Mouse (Mus musculus) C2C12 (cell line): ENCODE measurements around the gene Nit2. TPM values are rescaled to one million over a fixed set of nuclear protein-coding genes. Genes with fewer than 3 reads are reported as not detected.

ENCODE experiments used
- H3K27me3 ChIP-seq: one replicate; pipeline ENCODE4 v1.6.1; 2011; ENCODE audit not compliant: control insufficient read depth, insufficient read depth, insufficient read length
- H3K36me3 ChIP-seq: one replicate; pipeline ENCODE4 v1.6.1; 2011; ENCODE audit not compliant: control insufficient read depth, insufficient read depth
- H3K4me3 ChIP-seq: one replicate; pipeline ENCODE4 v1.5.1; 2011; ENCODE audit warnings: mild to moderate bottlenecking, control low read depth; ENCODE audit not compliant: poor library complexity, insufficient read depth, severe bottlenecking
- H3K79me2 ChIP-seq: one replicate; pipeline ENCODE4 v1.6.1; 2011; ENCODE audit not compliant: control insufficient read depth, insufficient read depth
- H3K79me3 ChIP-seq: one replicate; pipeline ENCODE4 v1.6.1; 2011; ENCODE audit warnings: low read depth, control low read depth
- H3ac ChIP-seq: one replicate; pipeline ENCODE3; 2011; ENCODE audit warnings: low read depth; ENCODE audit not compliant: control insufficient read depth, insufficient read length
- CEBPB ChIP-seq: IDR thresholded peaks from one replicate; pipeline ENCODE4 v1.6.1; 2011; ENCODE audit warnings: low read depth, mild to moderate bottlenecking, control low read depth, moderate library complexity
- CTCF ChIP-seq: IDR thresholded peaks from one replicate; pipeline ENCODE4 v1.5.1; 2011; ENCODE audit not compliant: control insufficient read depth, insufficient read depth, insufficient read length
- FOSL1 ChIP-seq: IDR thresholded peaks from one replicate; pipeline ENCODE4 v1.8.0; 2011; ENCODE audit warnings: mild to moderate bottlenecking, low read length; ENCODE audit not compliant: poor library complexity, insufficient read depth, severe bottlenecking
- MAX ChIP-seq: IDR thresholded peaks from one replicate; pipeline ENCODE4 v1.6.1; 2011; ENCODE audit warnings: mild to moderate bottlenecking, control low read depth
- MYOD1 ChIP-seq: IDR thresholded peaks from one replicate; pipeline ENCODE4 v1.6.1; 2011; ENCODE audit warnings: low read depth; ENCODE audit not compliant: control insufficient read depth, insufficient read length
- MYOG ChIP-seq: IDR thresholded peaks from one replicate; pipeline ENCODE4 v1.6.1; 2011; ENCODE audit not compliant: control insufficient read depth, insufficient read length; ENCODE audit errors: extremely low read depth
- USF1 ChIP-seq: IDR thresholded peaks from one replicate; pipeline ENCODE4 v1.6.1; 2011; ENCODE audit warnings: low read depth, mild to moderate bottlenecking, control low read depth, moderate library complexity
- polyA plus RNA-seq: library from polyadenylated mRNA; unstranded; fragments of >200 nt; fragmentation: generic; extraction: Trizol; gene quantifications from one replicate; pipeline ENCODE4 v1.2.1, GENCODE M21; 2012; ENCODE audit warnings: missing spikeins

The Nit2 gene
- polyA plus RNA-seq, 1 experiment: 24.1 TPM

DNA sequence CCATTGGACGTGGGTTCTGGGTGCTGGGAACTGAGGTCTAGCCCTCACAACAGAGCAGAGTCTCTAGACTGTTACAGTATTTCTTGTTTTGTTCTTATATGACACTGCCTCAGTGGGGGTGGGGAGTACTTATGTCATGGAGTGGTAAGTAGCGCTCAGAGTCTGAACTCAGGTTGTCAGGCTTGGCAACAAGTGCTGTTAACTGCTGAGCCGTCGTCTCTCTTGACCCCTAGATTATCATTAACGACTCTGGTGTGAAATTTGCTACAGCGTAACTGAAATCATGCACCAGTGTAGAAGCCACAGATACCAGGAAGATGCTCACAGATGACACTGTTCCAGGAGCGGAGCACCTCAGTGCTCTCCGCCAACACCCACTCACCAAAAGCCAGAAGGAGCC is 4.0 kb upstream of the Nit2 start:
- no peak overlapping the region for H3ac ChIP-seq
- TF ChIP-seq MYOG (no peak), FOSL1 (no peak), MAX (no peak), USF1 (no peak), MYOD1 (no peak), CTCF (no peak), CEBPB (no peak)
- H3K4me3 ChIP-seq: no peak overlapping the region
- H3K79me2 ChIP-seq: peaks cover 1% of the 10 kb centered on the region
- no peaks in the 10 kb centered on the region for H3K27me3 ChIP-seq
- H3K79me3 ChIP-seq: peaks cover 2% of the 10 kb centered on the region
- peaks cover 6% of the 10 kb centered on the region for H3K36me3 ChIP-seq

DNA sequence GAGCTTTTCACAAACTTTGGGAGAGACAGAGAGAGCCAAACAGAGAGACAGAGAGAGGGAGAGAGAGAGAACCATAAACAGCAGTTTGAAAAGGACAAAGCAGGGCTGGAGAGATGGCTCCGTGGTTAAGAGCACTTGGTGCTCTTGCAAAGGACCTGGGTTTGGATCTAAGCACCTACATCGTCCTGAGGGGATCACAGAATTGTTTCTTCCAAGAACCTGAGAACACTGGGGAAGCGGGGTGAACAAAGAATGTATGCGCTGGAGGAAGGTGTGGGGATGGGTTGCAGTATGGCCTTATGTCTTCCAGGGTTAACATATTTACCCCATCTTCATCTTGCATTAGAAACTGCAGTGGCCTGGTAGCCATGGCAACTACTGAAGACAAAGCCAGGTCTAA is 1.1 kb upstream of the Nit2 start:
- Histone ChIP-seq H3K4me3 (no peak overlapping the region), H3K79me3 (peaks cover 2% of the 10 kb centered on the region), H3ac (no peak overlapping the region), H3K36me3 (peaks cover 17% of the 10 kb centered on the region), H3K79me2 (peaks cover 8% of the 10 kb centered on the region), H3K27me3 (no peaks in the 10 kb centered on the region)
- no peak for TF ChIP-seq MAX
- TF ChIP-seq MYOD1: no peak
- TF ChIP-seq CEBPB: no peak
- no peak for TF ChIP-seq MYOG
- no peak for TF ChIP-seq USF1
- no peak for TF ChIP-seq FOSL1
- TF ChIP-seq CTCF: no peak

DNA sequence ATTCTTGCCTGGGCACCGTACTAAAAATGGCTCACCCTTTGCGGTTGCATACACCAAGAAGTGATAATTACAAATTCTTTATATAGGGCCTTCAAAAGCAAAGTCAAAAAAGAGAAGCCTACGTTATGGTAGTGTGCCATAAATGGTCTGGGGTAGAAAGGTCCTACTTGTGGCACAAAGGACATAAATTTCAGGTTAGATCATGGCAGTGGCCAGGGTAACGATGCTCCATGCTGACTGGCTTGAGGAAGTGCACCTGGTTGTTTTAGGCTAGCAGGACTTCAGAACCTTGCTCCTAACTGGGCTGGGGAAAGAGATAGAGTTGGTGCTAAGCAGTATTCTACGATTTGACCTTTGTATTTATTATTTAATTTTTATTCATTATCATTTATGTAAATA is 372 bp upstream of the Nit2 start:
- Histone ChIP-seq H3K79me2 (peaks cover 8% of the 10 kb centered on the region), H3K79me3 (peaks cover 2% of the 10 kb centered on the region), H3K4me3 (peak overlapping the region; percentile 68), H3K36me3 (peaks cover 23% of the 10 kb centered on the region), H3ac (no peak overlapping the region), H3K27me3 (no peaks in the 10 kb centered on the region)
- TF ChIP-seq FOSL1: no peak
- TF ChIP-seq USF1: no peak
- TF ChIP-seq CTCF: no peak
- TF ChIP-seq MYOD1: no peak
- TF ChIP-seq CEBPB: no peak
- no peak for TF ChIP-seq MYOG
- TF ChIP-seq MAX: no peak

DNA sequence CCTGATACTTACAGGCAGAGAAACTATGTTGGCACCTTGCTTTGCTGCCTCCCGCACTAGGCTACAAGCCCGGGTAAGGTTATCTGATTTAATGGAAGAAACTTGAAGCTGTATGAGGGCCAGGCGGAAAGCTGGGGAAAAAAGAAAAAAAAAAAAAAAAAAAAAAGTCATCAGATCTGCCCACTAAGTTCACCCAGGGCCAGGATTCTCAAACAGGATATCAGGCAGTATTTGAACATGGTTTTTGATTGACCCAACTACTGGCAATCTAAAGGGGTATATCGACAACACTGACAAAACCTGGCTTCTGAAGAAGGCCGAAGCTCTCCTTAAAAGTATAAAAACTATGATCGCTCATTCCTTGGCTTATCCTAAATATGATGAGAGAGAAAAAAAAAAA is 1.1 kb downstream of the Nit2 start:
- Histone ChIP-seq H3K4me3 (peak overlapping the region; percentile 68), H3ac (no peak overlapping the region), H3K36me3 (peaks cover 30% of the 10 kb centered on the region), H3K79me3 (peaks cover 2% of the 10 kb centered on the region), H3K27me3 (no peaks in the 10 kb centered on the region), H3K79me2 (peaks cover 8% of the 10 kb centered on the region)
- TF ChIP-seq CEBPB (no peak), FOSL1 (no peak), MAX (no peak), USF1 (no peak), MYOD1 (no peak), MYOG (no peak), CTCF (no peak)

DNA sequence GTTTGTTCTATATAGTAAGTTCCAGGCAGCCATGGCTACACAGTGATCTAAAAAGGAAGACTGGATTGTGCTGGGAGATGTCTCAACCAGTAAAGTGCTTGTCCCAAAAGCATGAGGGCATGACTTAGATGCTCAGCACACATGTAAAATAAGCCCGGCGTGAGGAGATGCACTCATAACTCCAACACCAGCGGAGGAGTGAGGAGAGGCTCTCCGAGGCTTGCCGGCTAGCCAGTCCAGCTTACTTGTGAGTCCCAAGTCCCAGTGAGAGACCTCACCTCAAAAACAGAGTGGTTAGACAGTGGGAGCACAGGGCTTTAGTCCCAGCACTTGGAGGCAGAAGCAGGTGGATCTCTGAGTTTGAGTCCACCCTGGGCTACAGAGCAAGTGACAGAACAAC is 2.0 kb downstream of the Nit2 start:
- Histone ChIP-seq H3K79me3 (peaks cover 2% of the 10 kb centered on the region), H3ac (no peak overlapping the region), H3K36me3 (peaks cover 37% of the 10 kb centered on the region), H3K79me2 (peaks cover 8% of the 10 kb centered on the region), H3K4me3 (no peak overlapping the region), H3K27me3 (no peaks in the 10 kb centered on the region)
- no peak for TF ChIP-seq FOSL1
- no peak for TF ChIP-seq MAX
- no peak for TF ChIP-seq CEBPB
- TF ChIP-seq CTCF: no peak

DNA sequence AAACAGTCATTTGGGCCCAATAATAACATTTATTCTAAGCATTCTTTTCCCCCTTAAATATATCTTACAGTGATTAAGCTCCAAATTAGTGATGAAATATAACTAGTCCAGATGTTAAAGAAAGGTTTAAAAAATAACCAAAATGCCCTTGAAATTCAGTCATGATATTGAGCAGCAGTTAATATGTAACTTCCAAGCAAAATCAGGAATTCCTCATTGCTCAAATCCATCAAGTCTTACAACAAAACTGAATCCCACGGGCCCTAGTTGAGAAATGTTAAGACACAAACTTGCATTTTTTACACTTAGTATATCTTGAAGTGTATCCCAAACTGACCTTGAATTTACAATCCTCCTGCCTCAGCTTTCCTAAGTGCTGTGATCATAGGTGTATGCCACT is 3.4 kb downstream of the Nit2 start:
- no peaks in the 10 kb centered on the region for H3K27me3 ChIP-seq
- H3K79me3 ChIP-seq: peaks cover 2% of the 10 kb centered on the region
- H3ac ChIP-seq: no peak overlapping the region
- TF ChIP-seq CEBPB: no peak
- H3K79me2 ChIP-seq: peaks cover 8% of the 10 kb centered on the region
- no peak overlapping the region for H3K4me3 ChIP-seq
- H3K36me3 ChIP-seq: peaks cover 35% of the 10 kb centered on the region

DNA sequence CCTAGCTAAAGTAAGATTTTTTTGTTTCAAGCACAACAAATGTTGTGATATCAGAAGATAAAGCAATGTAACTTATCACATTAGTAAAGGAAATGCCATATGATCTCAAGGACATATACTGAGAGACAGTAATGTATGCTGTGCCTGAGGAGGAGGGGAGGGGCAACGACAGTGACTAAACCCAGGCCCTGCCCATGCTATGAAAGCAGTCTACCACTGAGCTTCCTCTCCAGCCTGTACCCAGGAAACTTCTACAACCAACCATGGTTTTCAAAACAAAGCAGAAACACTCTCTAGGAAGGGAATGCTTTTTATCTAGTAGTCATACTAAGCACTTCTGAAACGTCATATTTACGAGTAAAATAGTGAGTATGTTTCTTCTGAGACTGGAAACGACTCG is 4.3 kb downstream of the Nit2 start:
- TF ChIP-seq MYOD1: no peak
- TF ChIP-seq USF1: no peak
- no peak for TF ChIP-seq CEBPB
- no peak for TF ChIP-seq MYOG
- TF ChIP-seq MAX: no peak
- TF ChIP-seq FOSL1: no peak
- TF ChIP-seq CTCF: no peak
- no peak overlapping the region for H3K4me3 ChIP-seq

More for the DNA sequence above, 4.3 kb downstream of the Nit2 start:
- Histone ChIP-seq H3K36me3 (peaks cover 43% of the 10 kb centered on the region), H3K27me3 (no peaks in the 10 kb centered on the region), H3K79me3 (peaks cover 2% of the 10 kb centered on the region), H3ac (no peak overlapping the region), H3K79me2 (peaks cover 8% of the 10 kb centered on the region)
